Mouse (Mus musculus): ENCODE measurements around the gene Igsf21. TPM values are rescaled to one million over a fixed set of nuclear protein-coding genes. Genes with fewer than 3 reads are reported as not detected.
A peak's percentile ranks its signal among the peaks of the same experiment; 100 is the strongest.

The Igsf21 gene
- total and polyA plus RNA-seq, 2 experiments from 2014 or later = 145 to 146 TPM

DNA sequence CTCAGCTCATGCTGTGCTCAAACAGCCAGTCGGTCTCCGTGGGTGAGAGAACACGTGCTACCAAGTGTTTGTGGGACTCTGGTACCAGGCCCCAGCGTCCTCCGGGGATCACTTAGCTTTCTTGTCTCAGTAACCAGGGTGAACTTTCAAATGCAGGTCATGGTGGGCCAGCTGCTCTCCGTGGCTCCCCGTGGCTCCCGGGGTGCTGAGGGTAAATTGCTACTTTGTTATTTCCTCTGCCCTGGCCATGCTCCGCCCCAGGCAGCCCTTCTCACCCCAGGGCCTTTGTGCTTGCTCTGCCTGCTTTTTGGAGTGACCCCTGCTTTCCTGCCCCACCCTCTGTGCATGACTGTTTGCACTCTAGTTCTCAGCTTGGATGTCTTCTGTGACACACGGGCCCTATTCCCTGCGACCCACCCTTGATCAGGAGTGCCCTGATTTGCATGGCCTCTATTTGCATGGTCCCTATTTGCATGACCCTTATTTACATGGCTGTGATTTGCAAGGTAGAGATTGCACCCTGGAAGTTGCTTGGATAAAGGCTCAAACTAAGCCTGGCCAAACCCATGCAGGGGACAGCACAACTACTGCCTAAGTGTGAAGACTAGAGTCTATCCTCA, 143.9 kb downstream of the Igsf21 start:
- H3K4me3 ChIP-seq (ENCODE audit: low read depth, low read length) = no peak overlapping the region
- peaks cover 12% of the 10 kb centered on the region for H3K4me1 ChIP-seq (ENCODE audit: insufficient read depth, low read length)
- DNase-seq (ENCODE audit: low spot score) = no peak
- H3K9ac ChIP-seq (replicated peaks; ENCODE audit: low read length, poor library complexity, severe bottlenecking) = no peak overlapping the region
- no peak overlapping the region for H3K4me2 ChIP-seq (ENCODE audit: low read depth, low read length, poor library complexity, severe bottlenecking)
- H3K27ac ChIP-seq (ENCODE audit: low read depth, low read length) = no peak overlapping the region
- WGBS = 24% methylated on average over 11 of the region's 11 CpGs
- no peaks in the 10 kb centered on the region; the same call in 1 of the 2 replicates for H3K27me3 ChIP-seq (ENCODE audit: insufficient read depth, low read length)
- no peak for ATAC-seq (ENCODE audit: low FRiP score)
- TF ChIP-seq CTCF (IDR thresholded peaks at IDR 0.05) = no peak
- no peaks in the 10 kb centered on the region for H3K9me3 ChIP-seq (ENCODE audit: low read length)
- H3K36me3 ChIP-seq (ENCODE audit: insufficient read depth, low read length) = no peaks in the 10 kb centered on the region

DNA sequence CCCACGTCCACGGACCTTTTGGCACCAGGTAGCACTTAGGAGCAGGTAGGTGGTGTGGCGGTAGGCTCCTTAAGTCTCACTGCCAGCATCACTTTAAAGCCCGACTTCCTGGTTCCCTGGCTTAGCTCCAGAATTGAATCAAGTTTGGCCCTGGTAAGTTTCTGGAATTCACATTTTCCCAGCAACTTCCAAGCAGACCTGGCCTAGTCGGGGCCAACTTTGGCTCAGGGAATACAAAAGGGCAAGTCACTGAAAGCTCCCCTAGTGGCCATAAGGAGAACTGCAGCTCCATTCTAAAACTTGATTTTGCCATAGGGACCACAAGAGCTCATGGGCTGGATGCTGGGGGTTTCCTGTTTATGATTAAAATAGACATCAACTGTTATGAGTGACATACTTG, 145.5 kb downstream of the Igsf21 start:
- ATAC-seq (ENCODE audit: low FRiP score) (no peak), DNase-seq (ENCODE audit: low spot score) (peak; percentile 59)
- Histone ChIP-seq H3K4me2 (ENCODE audit: low read depth, low read length, poor library complexity, severe bottlenecking) (no peak overlapping the region), H3K4me1 (ENCODE audit: insufficient read depth, low read length) (peaks cover 12% of the 10 kb centered on the region), H3K36me3 (ENCODE audit: insufficient read depth, low read length) (no peaks in the 10 kb centered on the region), H3K4me3 (ENCODE audit: low read depth, low read length) (no peak overlapping the region), H3K27me3 (ENCODE audit: insufficient read depth, low read length) (no peaks in the 10 kb centered on the region; the same call in 1 of the 2 replicates), H3K27ac (ENCODE audit: low read depth, low read length) (no peak overlapping the region), H3K9ac (replicated peaks; ENCODE audit: low read length, poor library complexity, severe bottlenecking) (no peak overlapping the region), H3K9me3 (ENCODE audit: low read length) (no peaks in the 10 kb centered on the region)
- 70% methylated on average over 5 of the region's 5 CpGs for WGBS
- TF ChIP-seq CTCF (IDR thresholded peaks at IDR 0.05) = peak; percentile 86

DNA sequence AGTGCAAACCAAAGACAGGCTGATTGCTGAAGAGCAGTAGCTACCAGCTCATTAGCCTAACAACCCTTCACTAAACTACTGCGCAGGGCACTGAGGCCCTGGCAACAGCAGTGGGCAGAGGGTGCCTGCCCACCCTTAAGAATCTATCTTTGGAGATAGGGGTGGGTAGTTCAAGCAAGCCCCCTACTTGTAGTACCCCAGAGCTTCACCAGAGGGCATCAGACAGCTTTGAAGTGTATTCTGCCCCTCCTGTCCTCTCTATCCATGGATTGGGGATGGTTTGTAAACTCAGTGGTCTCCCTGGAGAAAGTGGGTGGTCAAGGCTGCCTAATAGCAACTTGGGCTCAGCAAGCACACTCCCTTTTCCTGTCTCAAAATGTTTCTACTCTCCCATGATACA, 146.4 kb downstream of the Igsf21 start:
- DNase-seq (ENCODE audit: low spot score) (no peak), ATAC-seq (ENCODE audit: low FRiP score) (no peak)
- Histone ChIP-seq H3K4me1 (ENCODE audit: insufficient read depth, low read length) (peaks cover 12% of the 10 kb centered on the region), H3K9ac (replicated peaks; ENCODE audit: low read length, poor library complexity, severe bottlenecking) (no peak overlapping the region), H3K36me3 (ENCODE audit: insufficient read depth, low read length) (no peaks in the 10 kb centered on the region), H3K4me3 (ENCODE audit: low read depth, low read length) (no peak overlapping the region), H3K27me3 (ENCODE audit: insufficient read depth, low read length) (no peaks in the 10 kb centered on the region; the same call in 1 of the 2 replicates), H3K4me2 (ENCODE audit: low read depth, low read length, poor library complexity, severe bottlenecking) (no peak overlapping the region), H3K27ac (ENCODE audit: low read depth, low read length) (no peak overlapping the region), H3K9me3 (ENCODE audit: low read length) (no peaks in the 10 kb centered on the region)
- TF ChIP-seq CTCF (IDR thresholded peaks at IDR 0.05) = peak; percentile 73
- WGBS = 58% methylated on average over 1 of the region's 1 CpGs

DNA sequence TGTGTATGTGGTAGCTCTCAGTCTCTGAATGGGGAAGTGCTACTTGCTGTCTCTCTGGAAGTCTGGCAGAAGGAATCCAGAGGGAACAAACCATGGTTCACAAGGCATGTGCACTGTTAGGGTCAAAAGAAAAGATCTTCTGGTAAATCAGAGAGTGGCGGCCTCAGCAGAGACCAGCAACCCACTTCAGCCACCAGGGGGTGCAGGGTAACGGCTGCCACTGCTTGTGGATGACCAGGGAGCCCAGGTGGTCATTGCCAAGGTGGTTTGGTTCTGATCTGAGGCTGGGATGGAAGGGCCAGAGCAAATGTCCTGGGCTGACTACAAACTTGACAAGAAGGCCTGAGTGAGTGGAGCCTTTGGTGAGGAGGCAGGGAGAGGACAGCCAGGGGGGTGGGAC, 150.3 kb downstream of the Igsf21 start:
- Histone ChIP-seq H3K27me3 (ENCODE audit: insufficient read depth, low read length) (no peaks in the 10 kb centered on the region), H3K9me3 (ENCODE audit: low read length) (no peaks in the 10 kb centered on the region), H3K27ac (ENCODE audit: low read depth, low read length) (no peak overlapping the region), H3K4me2 (ENCODE audit: low read depth, low read length, poor library complexity, severe bottlenecking) (no peak overlapping the region), H3K36me3 (ENCODE audit: insufficient read depth, low read length) (no peaks in the 10 kb centered on the region), H3K4me1 (ENCODE audit: insufficient read depth, low read length) (0 out of 2 replicates have a peak, but pooled peaks cover 3% of the 10 kb centered on the region), H3K9ac (replicated peaks; ENCODE audit: low read length, poor library complexity, severe bottlenecking) (no peak overlapping the region), H3K4me3 (ENCODE audit: low read depth, low read length) (no peak overlapping the region)
- TF ChIP-seq CTCF (IDR thresholded peaks at IDR 0.05) = peak; percentile 52
- ATAC-seq (ENCODE audit: low FRiP score) = no peak
- no peak for DNase-seq (ENCODE audit: low spot score)
- WGBS = 67% methylated on average over 2 of the region's 2 CpGs

DNA sequence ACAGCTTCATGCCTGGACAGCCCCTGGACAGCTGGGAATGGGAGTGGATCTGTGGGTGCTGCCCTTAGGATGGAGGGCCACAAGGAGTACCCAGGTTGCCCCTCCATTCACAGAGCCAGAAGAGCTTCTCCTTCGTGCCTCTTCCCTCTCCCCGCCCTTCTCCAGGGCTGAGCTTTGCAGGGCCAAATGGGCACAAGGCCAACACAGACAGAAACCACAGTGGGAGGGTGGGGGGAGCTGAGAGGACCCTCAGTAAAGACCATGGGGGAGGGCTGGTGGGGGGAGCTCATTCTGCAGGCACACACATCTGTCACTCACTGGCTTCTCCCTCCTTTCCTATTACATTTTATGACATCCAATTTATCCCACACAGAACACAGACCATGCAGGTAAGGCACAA, 151.7 kb downstream of the Igsf21 start:
- H3K9ac ChIP-seq (replicated peaks; ENCODE audit: low read length, poor library complexity, severe bottlenecking) = no peak overlapping the region
- no peaks in the 10 kb centered on the region for H3K9me3 ChIP-seq (ENCODE audit: low read length)
- H3K27me3 ChIP-seq (ENCODE audit: insufficient read depth, low read length) = no peaks in the 10 kb centered on the region
- H3K27ac ChIP-seq (ENCODE audit: low read depth, low read length) = no peak overlapping the region
- no peak overlapping the region for H3K4me3 ChIP-seq (ENCODE audit: low read depth, low read length)
- 35% methylated on average over 1 of the region's 2 CpGs for WGBS
- no peak overlapping the region for H3K4me2 ChIP-seq (ENCODE audit: low read depth, low read length, poor library complexity, severe bottlenecking)
- H3K4me1 ChIP-seq (ENCODE audit: insufficient read depth, low read length) = 0 out of 2 replicates have a peak, but pooled peaks cover 3% of the 10 kb centered on the region
- no peak for ATAC-seq (ENCODE audit: low FRiP score)
- no peak for TF ChIP-seq CTCF (IDR thresholded peaks at IDR 0.05)
- no peak for DNase-seq (ENCODE audit: low spot score)
- no peaks in the 10 kb centered on the region for H3K36me3 ChIP-seq (ENCODE audit: insufficient read depth, low read length)

DNA sequence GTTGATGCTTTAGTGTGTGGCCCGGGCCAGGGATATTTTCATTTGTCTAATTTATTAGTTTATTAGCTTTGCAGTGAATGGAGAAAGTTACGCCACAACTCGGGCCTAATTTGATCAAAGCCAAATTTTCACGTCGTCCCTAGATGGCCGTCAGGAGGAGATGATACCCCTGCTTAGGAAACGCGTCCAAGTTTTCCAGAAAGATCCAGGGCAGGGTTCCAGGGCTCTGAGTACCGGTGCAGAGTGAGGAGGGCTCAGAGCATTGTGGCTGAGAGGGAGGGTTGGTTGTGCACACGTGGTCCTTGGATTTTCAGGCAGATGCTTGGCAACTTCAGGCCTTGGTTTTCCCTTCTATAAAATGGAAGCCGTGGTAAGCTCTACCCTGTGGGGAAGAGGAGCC, 154.2 kb downstream of the Igsf21 start:
- ATAC-seq (ENCODE audit: low FRiP score) (no peak), DNase-seq (ENCODE audit: low spot score) (no peak)
- Histone ChIP-seq H3K4me2 (ENCODE audit: low read depth, low read length, poor library complexity, severe bottlenecking) (no peak overlapping the region), H3K27me3 (ENCODE audit: insufficient read depth, low read length) (no peaks in the 10 kb centered on the region), H3K9me3 (ENCODE audit: low read length) (no peaks in the 10 kb centered on the region), H3K4me1 (ENCODE audit: insufficient read depth, low read length) (0 out of 2 replicates have a peak, but pooled peaks cover 3% of the 10 kb centered on the region), H3K4me3 (ENCODE audit: low read depth, low read length) (no peak overlapping the region), H3K27ac (ENCODE audit: low read depth, low read length) (no peak overlapping the region), H3K36me3 (ENCODE audit: insufficient read depth, low read length) (no peaks in the 10 kb centered on the region), H3K9ac (replicated peaks; ENCODE audit: low read length, poor library complexity, severe bottlenecking) (no peak overlapping the region)
- WGBS = 85% methylated on average over 11 of the region's 11 CpGs
- TF ChIP-seq CTCF (IDR thresholded peaks at IDR 0.05) = no peak
